Mouse (Mus musculus): ENCODE data around the gene Dmrt3. TPM values are rescaled to one million over a fixed set of nuclear protein-coding genes. Genes with fewer than 3 reads are reported as not detected.

Dmrt3 gene
- polyA plus RNA-seq, 1 experiment from 2014 or later = not detected

DNA sequence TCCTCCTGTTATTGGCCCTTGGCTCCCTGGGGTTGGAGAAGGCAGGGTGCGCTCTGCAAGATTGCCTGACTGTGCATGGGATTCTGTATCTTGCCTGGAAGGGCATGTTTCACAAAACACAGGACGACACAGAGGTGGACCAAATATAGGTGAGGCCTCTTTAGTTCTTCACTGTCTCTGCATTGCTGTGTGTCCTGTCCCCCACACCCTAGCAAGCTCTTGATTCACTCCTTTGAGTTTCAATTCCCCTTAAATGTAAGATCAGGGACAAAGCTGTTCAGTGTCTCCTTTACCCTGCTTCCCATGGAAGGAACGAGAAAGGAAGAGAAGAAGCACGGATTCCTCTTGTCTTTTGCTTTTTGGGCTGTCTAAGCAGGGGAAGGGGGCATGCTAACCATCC lies 57.7 kb downstream of the Dmrt3 start:
- Histone ChIP-seq H3K27me3 (peaks cover 85% of the 10 kb centered on the region), H3K36me3 (replicated peaks) (no peaks in the 10 kb centered on the region), H3K27ac (replicated peaks) (no peak overlapping the region), H3K4me2 (no peak overlapping the region), H3K9me3 (replicated peaks) (no peaks in the 10 kb centered on the region), H3K9ac (no peak overlapping the region), H3K4me3 (replicated peaks) (no peak overlapping the region), H3K4me1 (replicated peaks) (0 out of 2 replicates have a peak, but pooled peaks cover 3% of the 10 kb centered on the region)
- no peak for ATAC-seq (ENCODE audit: insufficient read depth)
- WGBS (ENCODE audit: insufficient replicate concordance) = 20% methylated on average over 4 of the region's 4 CpGs

DNA sequence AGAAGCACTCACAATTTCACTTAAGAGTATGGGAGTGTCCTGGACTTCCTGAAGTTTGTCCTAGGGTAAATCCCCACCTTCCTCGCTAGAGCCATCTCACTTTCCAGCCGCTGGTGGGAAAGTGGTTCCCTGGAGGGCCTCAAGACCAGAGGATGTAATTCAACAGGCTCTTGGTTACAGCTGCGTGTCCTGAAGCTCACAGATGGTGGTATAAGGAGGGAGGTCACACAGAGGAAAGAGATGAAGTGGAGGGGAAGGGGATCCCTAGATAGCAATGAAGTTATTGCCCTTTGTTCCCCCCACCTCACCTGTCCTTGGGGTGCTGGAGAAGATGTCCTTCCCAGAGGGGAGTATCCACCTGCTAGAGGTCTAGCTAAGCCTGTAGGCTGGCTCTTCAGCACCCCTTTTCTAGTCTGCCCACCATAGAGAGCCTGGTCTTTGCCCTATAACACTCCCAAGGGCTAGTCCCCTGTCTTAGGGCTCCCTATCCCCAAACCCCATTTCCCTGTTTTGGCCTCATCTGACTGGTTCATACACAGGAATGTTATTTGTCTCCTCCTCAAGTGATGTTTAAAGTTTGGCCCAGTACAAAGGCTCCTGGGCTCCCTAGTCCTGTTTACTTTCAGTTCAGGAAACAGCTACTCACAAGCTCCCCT lies 59.6 kb downstream of the Dmrt3 start:
- ATAC-seq (ENCODE audit: insufficient read depth) = no peak
- peaks cover 99% of the 10 kb centered on the region for H3K27me3 ChIP-seq
- no peak overlapping the region for H3K4me3 ChIP-seq (replicated peaks)
- WGBS (ENCODE audit: insufficient replicate concordance) = 2% methylated on average over 3 of the region's 3 CpGs
- no peak overlapping the region for H3K27ac ChIP-seq (replicated peaks)
- H3K9ac ChIP-seq = no peak overlapping the region
- no peak overlapping the region for H3K4me2 ChIP-seq
- H3K4me1 ChIP-seq (replicated peaks) = 0 out of 2 replicates have a peak, but pooled peaks cover 3% of the 10 kb centered on the region
- H3K36me3 ChIP-seq (replicated peaks) = no peaks in the 10 kb centered on the region
- no peaks in the 10 kb centered on the region for H3K9me3 ChIP-seq (replicated peaks)

DNA sequence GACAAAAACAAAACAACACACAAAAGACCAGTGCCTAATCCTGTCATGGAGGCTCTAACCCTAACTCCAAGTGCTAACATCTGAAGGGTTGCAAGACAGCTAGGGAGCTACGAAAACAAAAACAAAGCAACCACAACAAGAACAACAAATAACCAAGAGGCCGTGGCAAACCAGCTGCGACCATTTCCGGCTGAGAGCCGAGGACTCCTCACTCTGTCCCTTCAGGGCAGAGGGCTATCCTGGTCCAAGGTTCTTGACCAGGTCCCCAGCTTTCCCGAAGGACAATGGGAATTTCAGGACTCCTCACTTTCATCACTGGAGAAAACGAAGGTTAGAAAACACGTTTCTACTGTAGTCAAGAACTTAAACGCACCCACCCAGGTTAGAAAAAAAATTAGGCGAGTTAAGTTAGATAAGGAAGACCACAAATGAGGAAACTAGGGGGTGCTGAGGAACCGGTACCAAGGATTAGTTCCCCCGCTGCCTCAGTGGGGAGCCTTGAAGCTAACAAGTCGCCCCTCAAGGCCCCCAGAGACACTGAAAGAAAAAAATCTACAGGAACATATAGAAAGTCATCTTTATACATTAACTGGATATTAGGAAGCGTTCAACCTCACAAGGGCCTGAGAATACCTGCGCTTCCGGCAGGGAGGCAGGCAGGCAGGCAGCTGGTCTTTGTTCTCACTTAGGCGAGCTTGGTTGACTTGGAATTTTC lies 60.6 kb downstream of the Dmrt3 start:
- no peaks in the 10 kb centered on the region for H3K36me3 ChIP-seq (replicated peaks)
- no peak overlapping the region for H3K9ac ChIP-seq
- 3% methylated on average over 17 of the region's 17 CpGs for WGBS (ENCODE audit: insufficient replicate concordance)
- H3K27ac ChIP-seq (replicated peaks) = no peak overlapping the region
- ATAC-seq (ENCODE audit: insufficient read depth) = no peak
- H3K9me3 ChIP-seq (replicated peaks) = no peaks in the 10 kb centered on the region
- H3K4me3 ChIP-seq (replicated peaks) = no peak overlapping the region
- H3K4me2 ChIP-seq = no peak overlapping the region
- peaks cover 99% of the 10 kb centered on the region for H3K27me3 ChIP-seq
- 0 out of 2 replicates have a peak, but pooled peaks cover 3% of the 10 kb centered on the region for H3K4me1 ChIP-seq (replicated peaks)

DNA sequence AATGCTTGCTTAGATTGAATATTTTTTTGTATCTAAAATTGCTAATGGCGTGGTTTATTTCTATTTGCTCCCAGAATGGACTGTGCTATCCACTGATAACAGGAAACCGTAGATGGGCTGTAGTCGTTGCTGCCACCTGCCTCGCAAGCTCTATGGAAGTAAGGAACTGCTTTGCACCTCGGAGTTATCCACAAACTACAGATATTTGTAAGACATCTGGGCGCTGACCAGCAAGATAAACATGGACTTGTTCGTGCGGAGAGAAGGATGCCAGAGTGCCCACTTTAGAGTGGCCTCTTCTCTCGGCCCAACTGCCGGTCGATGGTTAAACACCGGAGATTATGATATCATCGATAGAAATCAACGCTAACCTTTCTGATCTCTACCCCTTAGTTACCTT lies 61.6 kb downstream of the Dmrt3 start:
- under 1% methylated on average over 14 of the region's 14 CpGs for WGBS (ENCODE audit: insufficient replicate concordance)
- peak overlapping the region; percentile 50 for H3K4me3 ChIP-seq (replicated peaks)
- H3K4me1 ChIP-seq (replicated peaks) = 0 out of 2 replicates have a peak, but pooled peaks cover 3% of the 10 kb centered on the region
- ATAC-seq (ENCODE audit: insufficient read depth) = no peak
- no peak overlapping the region for H3K9ac ChIP-seq
- no peaks in the 10 kb centered on the region for H3K36me3 ChIP-seq (replicated peaks)
- H3K27ac ChIP-seq (replicated peaks) = no peak overlapping the region
- H3K4me2 ChIP-seq = peak overlapping the region; percentile 62
- H3K9me3 ChIP-seq (replicated peaks) = no peaks in the 10 kb centered on the region
- H3K27me3 ChIP-seq = peaks cover 99% of the 10 kb centered on the region

DNA sequence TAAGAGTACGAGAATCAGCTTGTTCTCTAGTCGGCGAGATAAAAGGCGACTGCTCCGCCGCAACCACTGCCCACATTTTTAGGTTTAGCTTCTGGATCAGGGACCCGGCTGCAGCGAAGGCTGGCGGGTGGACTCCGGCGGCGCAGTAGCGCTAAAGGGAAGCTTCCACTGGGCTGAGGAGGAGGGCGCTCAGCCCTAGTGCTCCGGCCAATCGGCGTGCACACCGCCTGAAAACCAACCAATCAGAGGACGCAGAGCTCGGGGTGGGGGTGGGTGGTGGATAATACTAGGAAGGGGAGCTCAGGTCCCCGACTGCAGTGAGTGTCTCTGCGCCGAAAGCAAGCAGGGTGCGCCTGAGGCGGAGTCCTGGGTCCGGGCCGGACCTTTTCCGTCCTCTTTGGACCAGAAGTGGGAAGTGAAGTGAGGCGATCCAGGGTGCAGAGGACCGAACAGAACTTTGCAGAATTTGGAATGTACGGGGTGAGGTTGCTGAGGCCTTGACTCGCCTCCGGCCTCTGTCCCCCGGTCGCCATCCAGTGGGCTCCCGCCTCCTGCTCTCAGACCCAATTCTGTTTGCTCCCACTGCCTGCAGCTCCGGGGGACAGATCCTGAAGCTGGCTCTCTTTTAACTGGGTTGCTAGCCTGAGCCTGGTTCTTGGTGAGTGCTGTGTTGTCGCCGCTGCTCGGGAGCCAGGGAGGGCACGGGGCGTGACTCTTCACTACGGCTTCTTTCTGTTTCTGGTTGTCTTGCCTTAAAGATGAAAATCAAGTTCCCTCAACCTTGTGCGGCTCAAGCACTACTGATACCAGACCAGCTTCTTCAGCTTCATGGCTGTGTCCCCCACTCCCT lies 62.2 kb downstream of the Dmrt3 start, which contains the start of gene Dmrt2:
Gene Dmrt2, plus strand, starts transcription at position 311 of the 850 bp plus-strand sequence.
- peak within 1 kb of the TSS; percentile 62 for H3K4me2 ChIP-seq
- 0 out of 2 replicates have a peak, but pooled peaks cover 3% of the 10 kb centered on the region for H3K4me1 ChIP-seq (replicated peaks)
- H3K9me3 ChIP-seq (replicated peaks) = no peaks in the 10 kb centered on the region
- peak; percentile 83 for ATAC-seq (ENCODE audit: insufficient read depth)
- no peaks in the 10 kb centered on the region for H3K36me3 ChIP-seq (replicated peaks)
- WGBS (ENCODE audit: insufficient replicate concordance) = under 1% methylated on average over 44 of the region's 44 CpGs
- no peak within 1 kb of the TSS for H3K9ac ChIP-seq
- peaks cover 97% of the 10 kb centered on the region for H3K27me3 ChIP-seq
- no peak within 1 kb of the TSS for H3K27ac ChIP-seq (replicated peaks)
- H3K4me3 ChIP-seq (replicated peaks) = peak within 1 kb of the TSS; percentile 50

Other genes starting within 250 kb of the Dmrt3 start
- not detected in 2 replicates for gene Dmrt1, start 104.7 kb upstream of the Dmrt3 start, polyA plus RNA-seq (2015; fragmentation: Nextera tagmentation; extraction: Ambion mirVana)
- 0.26 and 0.51 TPM in 2 replicates for gene Dmrt2, start 62.1 kb downstream of the Dmrt3 start, polyA plus RNA-seq (2015; fragmentation: Nextera tagmentation; extraction: Ambion mirVana)

Data from liver, embryonic 15.5 days (tissue).